Mouse (Mus musculus): ENCODE measurements around the gene Kalrn.

Kalrn gene

GRCm38 (mm10) chr16:34260971-34261924 is 312.1 kb downstream of the Kalrn start:
- peak; percentile 18 for DNase-seq (ENCODE audit: low spot score)

- DNase-seq (ENCODE audit: low spot score) = no peak
These were observed 318.7 kb downstream of the Kalrn start for GRCm38 (mm10) chr16:34254646-34255022.

- DNase-seq (ENCODE audit: low spot score) = no peak
These were observed 319.2 kb downstream of the Kalrn start for GRCm38 (mm10) chr16:34254002-34254645.

GRCm38 (mm10) chr16:34252670-34253069 is 320.7 kb downstream of the Kalrn start:
- no peak for DNase-seq (ENCODE audit: low spot score)

GRCm38 (mm10) chr16:34248256-34248655 is 325.1 kb downstream of the Kalrn start:
- peak; percentile 61 for DNase-seq (ENCODE audit: low spot score)

GRCm38 (mm10) chr16:34241936-34242729 is 331.2 kb downstream of the Kalrn start:
- no peak for DNase-seq (ENCODE audit: low spot score)

- DNase-seq (ENCODE audit: low spot score) = no peak
These were observed 333.7 kb downstream of the Kalrn start for GRCm38 (mm10) chr16:34239618-34240017.

- DNase-seq (ENCODE audit: low spot score) = no peak
These were observed 336.3 kb downstream of the Kalrn start for GRCm38 (mm10) chr16:34236898-34237611.

- DNase-seq (ENCODE audit: low spot score) = peak; percentile 16
These were observed 338.2 kb downstream of the Kalrn start for GRCm38 (mm10) chr16:34235086-34235485.

GRCm38 (mm10) chr16:34231952-34232351 is 341.4 kb downstream of the Kalrn start:
- peak; percentile 57 for DNase-seq (ENCODE audit: low spot score)

GRCm38 (mm10) chr16:34231146-34231545 is 342.2 kb downstream of the Kalrn start:
- DNase-seq (ENCODE audit: low spot score) = no peak

- no peak for DNase-seq (ENCODE audit: low spot score)
These were observed 344.0 kb downstream of the Kalrn start for GRCm38 (mm10) chr16:34229350-34229749.

- no peak for DNase-seq (ENCODE audit: low spot score)
These were observed 344.7 kb downstream of the Kalrn start for GRCm38 (mm10) chr16:34228661-34229060.

GRCm38 (mm10) chr16:34212160-34212559 is 361.2 kb downstream of the Kalrn start:
- DNase-seq (ENCODE audit: low spot score) = no peak

GRCm38 (mm10) chr16:34211243-34211642 is 362.1 kb downstream of the Kalrn start:
- DNase-seq (ENCODE audit: low spot score) = no peak

- DNase-seq (ENCODE audit: low spot score) = no peak
These were observed 364.6 kb downstream of the Kalrn start for GRCm38 (mm10) chr16:34208748-34209147.

GRCm38 (mm10) chr16:34207972-34208371 is 365.4 kb downstream of the Kalrn start:
- no peak for DNase-seq (ENCODE audit: low spot score)

GRCm38 (mm10) chr16:34204527-34205139 is 368.7 kb downstream of the Kalrn start:
- no peak for DNase-seq (ENCODE audit: low spot score)

GRCm38 (mm10) chr16:34199543-34199942 is 373.8 kb downstream of the Kalrn start:
- no peak for DNase-seq (ENCODE audit: low spot score)

GRCm38 (mm10) chr16:34192959-34193842 is 380.1 kb downstream of the Kalrn start:
- peak; percentile 78 for DNase-seq (ENCODE audit: low spot score)

Data from retina, embryonic 14.5 days (tissue).